Mouse (Mus musculus): ENCODE results near the gene Sh2d3c. TPM values are rescaled to one million over a fixed set of nuclear protein-coding genes. Genes with fewer than 3 reads are reported as not detected.

Sh2d3c gene
- polyA plus RNA-seq, 1 experiment from 2014 or later = 32.4 TPM

DNA sequence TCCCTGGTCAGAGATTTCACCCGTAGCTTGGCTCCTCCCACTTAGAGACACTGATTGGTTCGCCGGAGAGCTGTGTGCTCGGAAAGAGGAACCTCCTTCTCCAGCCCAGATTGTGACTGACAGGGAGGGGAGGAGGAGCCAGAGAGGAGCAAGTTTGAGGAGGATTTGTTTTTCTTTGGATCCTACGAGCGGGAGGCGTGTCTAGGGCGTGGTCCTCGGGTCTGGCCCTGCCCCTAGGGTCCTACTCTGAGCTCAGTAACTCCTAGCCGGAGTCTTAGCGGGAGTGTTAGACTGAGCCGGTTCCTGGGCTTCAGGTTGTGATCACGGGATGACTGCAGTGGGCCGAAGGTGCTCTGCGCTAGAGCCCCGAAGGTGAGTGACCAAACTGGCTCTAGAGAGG is 6.6 kb downstream of the Sh2d3c start:
- H3K36me3 ChIP-seq (ENCODE audit: control insufficient read depth, insufficient read depth) = no peaks in the 10 kb centered on the region
- no peaks in the 10 kb centered on the region for H3K27me3 ChIP-seq (ENCODE audit: control insufficient read depth, insufficient read depth, low read length)
- peak; percentile 96 for ATAC-seq (replicated peaks; ENCODE audit: extremely low read depth, insufficient read depth, low FRiP score)
- WGBS = 2% methylated on average over 16 of the region's 16 CpGs
- peak overlapping the region; percentile 51 for H3K4me3 ChIP-seq (ENCODE audit: low read length)
- H3K9me3 ChIP-seq (replicated peaks; ENCODE audit: control insufficient read depth, low read length) = no peaks in the 10 kb centered on the region
- H3K4me1 ChIP-seq (ENCODE audit: control insufficient read depth, insufficient read depth, low read length) = peaks cover 14% of the 10 kb centered on the region
- peak overlapping the region; percentile 66 for H3K4me2 ChIP-seq (ENCODE audit: low read depth, low read length)
- H3K27ac ChIP-seq (ENCODE audit: low read length) = peak overlapping the region; percentile 65
- peak overlapping the region; percentile 64 for H3K9ac ChIP-seq (ENCODE audit: low read length)

DNA sequence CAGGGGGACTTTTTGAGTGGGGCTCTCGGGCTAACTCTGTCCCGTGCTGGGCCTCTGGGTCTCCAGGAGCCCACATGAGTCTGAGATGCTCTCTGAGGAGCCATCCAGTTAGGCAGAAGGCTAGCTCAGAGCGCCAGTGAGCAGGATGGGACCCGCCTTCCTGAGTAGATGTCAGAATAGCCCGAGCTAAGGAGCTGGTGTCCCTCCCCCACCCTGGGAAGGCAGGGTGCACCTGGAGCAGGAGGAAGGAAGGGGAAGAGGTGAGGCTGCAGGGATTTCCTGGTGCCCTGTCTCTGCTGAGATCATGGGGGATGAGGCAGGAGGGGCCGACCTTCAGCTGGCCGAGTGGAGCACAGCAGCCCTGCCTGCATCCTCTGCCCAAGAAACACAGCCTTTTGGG is 7.6 kb downstream of the Sh2d3c start:
- WGBS = 31% methylated on average over 7 of the region's 7 CpGs
- H3K4me1 ChIP-seq (ENCODE audit: control insufficient read depth, insufficient read depth, low read length) = peaks cover 18% of the 10 kb centered on the region
- H3K9ac ChIP-seq (ENCODE audit: low read length) = peak overlapping the region; percentile 64
- H3K27ac ChIP-seq (ENCODE audit: low read length) = peak overlapping the region; percentile 73
- peak; percentile 24; the same call in 1 of the 2 replicates for ATAC-seq (replicated peaks; ENCODE audit: extremely low read depth, insufficient read depth, low FRiP score)
- no peaks in the 10 kb centered on the region for H3K27me3 ChIP-seq (ENCODE audit: control insufficient read depth, insufficient read depth, low read length)
- H3K36me3 ChIP-seq (ENCODE audit: control insufficient read depth, insufficient read depth) = no peaks in the 10 kb centered on the region
- H3K9me3 ChIP-seq (replicated peaks; ENCODE audit: control insufficient read depth, low read length) = no peaks in the 10 kb centered on the region
- peak overlapping the region; percentile 66 for H3K4me2 ChIP-seq (ENCODE audit: low read depth, low read length)
- peak overlapping the region; percentile 51 for H3K4me3 ChIP-seq (ENCODE audit: low read length)

DNA sequence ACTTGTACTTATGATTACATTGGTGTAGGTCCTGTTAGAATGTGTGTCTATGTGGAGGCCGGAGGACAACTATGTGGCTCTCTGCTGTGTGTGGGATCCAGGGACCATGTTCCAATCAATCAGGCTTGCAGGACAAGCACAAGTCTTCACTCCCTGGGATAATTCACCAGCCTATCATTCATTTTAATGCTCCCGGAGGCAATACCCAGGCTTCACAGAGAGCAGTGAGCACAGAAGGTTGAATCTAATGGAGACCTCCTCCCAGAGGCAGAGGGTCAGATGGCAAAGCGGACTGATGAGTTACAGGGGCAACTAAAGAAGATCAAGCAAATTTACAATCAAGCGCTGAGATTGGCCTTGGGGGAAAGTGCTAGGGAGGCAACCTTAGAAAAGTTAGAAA is 8.7 kb downstream of the Sh2d3c start:
- Histone ChIP-seq H3K4me2 (ENCODE audit: low read depth, low read length) (peak overlapping the region; percentile 66), H3K27ac (ENCODE audit: low read length) (peak overlapping the region; percentile 86), H3K27me3 (ENCODE audit: control insufficient read depth, insufficient read depth, low read length) (no peaks in the 10 kb centered on the region), H3K9me3 (replicated peaks; ENCODE audit: control insufficient read depth, low read length) (no peaks in the 10 kb centered on the region), H3K4me3 (ENCODE audit: low read length) (peak overlapping the region; percentile 51), H3K9ac (ENCODE audit: low read length) (peak overlapping the region; percentile 43), H3K4me1 (ENCODE audit: control insufficient read depth, insufficient read depth, low read length) (peaks cover 20% of the 10 kb centered on the region), H3K36me3 (ENCODE audit: control insufficient read depth, insufficient read depth) (no peaks in the 10 kb centered on the region)
- 67% methylated on average over 4 of the region's 4 CpGs for WGBS
- ATAC-seq (replicated peaks; ENCODE audit: extremely low read depth, insufficient read depth, low FRiP score) = no peak

DNA sequence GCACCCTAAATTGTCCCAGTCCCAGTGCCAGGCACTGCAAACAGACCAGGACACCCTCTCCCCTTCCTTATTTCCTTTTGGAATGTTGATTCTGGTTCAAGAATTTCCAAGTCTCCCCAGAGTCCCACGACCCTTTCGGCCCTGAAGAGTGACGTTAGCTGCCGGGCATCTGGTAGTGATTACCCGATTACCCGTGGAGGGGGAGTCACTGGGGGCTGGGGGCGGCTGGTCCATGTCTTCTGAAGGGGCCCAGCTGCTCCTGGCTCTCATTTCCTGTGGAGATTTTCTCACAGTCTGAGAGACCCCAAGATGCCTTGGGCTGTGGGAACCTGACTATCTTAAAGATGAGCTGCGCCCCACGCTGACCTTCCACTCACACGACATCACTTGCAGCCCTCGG is 10.0 kb downstream of the Sh2d3c start:
- peak overlapping the region; percentile 52; the same call in 1 of the 2 replicates for H3K9ac ChIP-seq (ENCODE audit: low read length)

DNA sequence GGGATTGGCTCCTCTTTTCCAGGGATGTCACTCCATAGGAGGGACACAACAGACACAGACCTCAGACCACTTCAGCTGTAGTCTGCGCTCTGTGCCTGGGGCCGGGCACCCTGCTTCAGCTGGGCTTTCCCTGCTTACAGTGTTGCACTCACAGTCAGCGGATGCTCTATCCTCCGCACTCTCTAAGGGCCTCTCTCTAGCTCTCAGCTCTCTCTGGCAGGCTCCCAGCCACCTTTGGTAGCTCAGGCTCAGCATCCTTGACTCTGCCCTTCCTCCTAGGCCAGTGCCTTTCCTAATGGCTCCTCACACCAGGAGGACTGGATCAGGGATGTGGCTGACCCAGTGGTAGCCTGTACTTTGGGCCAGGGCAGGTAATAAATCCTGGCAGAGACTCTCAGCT is 11.1 kb downstream of the Sh2d3c start:
- Histone ChIP-seq H3K4me1 (ENCODE audit: control insufficient read depth, insufficient read depth, low read length) (peaks cover 20% of the 10 kb centered on the region), H3K9ac (ENCODE audit: low read length) (peak overlapping the region; percentile 12; the same call in 1 of the 2 replicates), H3K4me3 (ENCODE audit: low read length) (no peak overlapping the region), H3K36me3 (ENCODE audit: control insufficient read depth, insufficient read depth) (no peaks in the 10 kb centered on the region), H3K27ac (ENCODE audit: low read length) (peak overlapping the region; percentile 86), H3K9me3 (replicated peaks; ENCODE audit: control insufficient read depth, low read length) (no peaks in the 10 kb centered on the region), H3K27me3 (ENCODE audit: control insufficient read depth, insufficient read depth, low read length) (no peaks in the 10 kb centered on the region), H3K4me2 (ENCODE audit: low read depth, low read length) (peak overlapping the region; percentile 15)
- WGBS = 55% methylated on average over 4 of the region's 4 CpGs
- ATAC-seq (replicated peaks; ENCODE audit: extremely low read depth, insufficient read depth, low FRiP score) = no peak

More for the DNA sequence above, 10.0 kb downstream of the Sh2d3c start:
- peak overlapping the region; percentile 1 for H3K4me3 ChIP-seq (ENCODE audit: low read length)
- no peaks in the 10 kb centered on the region for H3K36me3 ChIP-seq (ENCODE audit: control insufficient read depth, insufficient read depth)
- WGBS = 21% methylated on average over 11 of the region's 11 CpGs
- H3K4me2 ChIP-seq (ENCODE audit: low read depth, low read length) = peak overlapping the region; percentile 66
- no peak for ATAC-seq (replicated peaks; ENCODE audit: extremely low read depth, insufficient read depth, low FRiP score)
- H3K27ac ChIP-seq (ENCODE audit: low read length) = peak overlapping the region; percentile 86
- H3K4me1 ChIP-seq (ENCODE audit: control insufficient read depth, insufficient read depth, low read length) = peaks cover 20% of the 10 kb centered on the region
- H3K27me3 ChIP-seq (ENCODE audit: control insufficient read depth, insufficient read depth, low read length) = no peaks in the 10 kb centered on the region
- H3K9me3 ChIP-seq (replicated peaks; ENCODE audit: control insufficient read depth, low read length) = no peaks in the 10 kb centered on the region

DNA sequence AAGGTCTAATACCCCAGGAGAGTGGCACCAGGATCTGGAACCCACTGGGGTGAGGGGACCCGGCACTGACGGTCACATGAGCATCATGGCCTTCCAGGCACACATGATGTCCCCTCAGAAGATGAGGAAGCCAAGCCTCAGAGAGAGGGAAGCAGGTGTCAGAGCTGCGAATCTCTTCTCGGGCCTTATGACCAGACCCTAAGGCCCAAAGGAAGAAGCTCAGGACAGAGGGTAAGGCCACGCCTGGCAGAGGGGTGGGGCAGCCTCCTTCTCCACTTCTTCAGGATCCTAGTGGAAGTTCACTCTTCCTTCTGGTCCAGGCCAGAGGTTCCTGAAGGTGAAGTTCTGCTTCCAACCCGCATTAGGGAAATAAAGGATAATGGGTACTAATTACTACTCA is 11.8 kb downstream of the Sh2d3c start:
- no peak for ATAC-seq (replicated peaks; ENCODE audit: extremely low read depth, insufficient read depth, low FRiP score)
- Histone ChIP-seq H3K4me3 (ENCODE audit: low read length) (no peak overlapping the region), H3K9me3 (replicated peaks; ENCODE audit: control insufficient read depth, low read length) (no peaks in the 10 kb centered on the region), H3K4me1 (ENCODE audit: control insufficient read depth, insufficient read depth, low read length) (peaks cover 17% of the 10 kb centered on the region), H3K27ac (ENCODE audit: low read length) (peak overlapping the region; percentile 86), H3K36me3 (ENCODE audit: control insufficient read depth, insufficient read depth) (no peaks in the 10 kb centered on the region), H3K27me3 (ENCODE audit: control insufficient read depth, insufficient read depth, low read length) (no peaks in the 10 kb centered on the region), H3K4me2 (ENCODE audit: low read depth, low read length) (peak overlapping the region; percentile 15; the same call in 1 of the 2 replicates), H3K9ac (ENCODE audit: low read length) (no peak overlapping the region)
- 69% methylated on average over 6 of the region's 6 CpGs for WGBS

DNA sequence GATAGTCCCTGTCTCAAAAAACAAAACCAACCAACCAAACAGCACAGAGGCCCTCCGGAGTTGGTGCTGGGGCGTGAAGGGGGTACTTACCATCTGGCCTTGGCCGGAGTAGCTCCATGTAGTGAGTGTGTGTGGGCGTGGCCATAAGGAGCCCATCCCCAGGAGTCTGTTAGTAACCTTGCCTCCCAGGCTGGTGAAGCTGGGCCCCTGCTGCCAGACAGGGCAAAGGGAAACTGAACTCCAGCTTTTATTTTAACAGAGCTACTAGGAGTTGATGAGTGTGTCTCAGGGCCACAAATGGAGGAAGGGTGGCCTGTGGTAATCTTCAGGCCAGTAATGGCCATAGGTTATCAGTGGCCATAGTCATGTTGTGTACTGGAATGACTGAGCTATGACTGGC is 13.6 kb downstream of the Sh2d3c start:
- H3K36me3 ChIP-seq (ENCODE audit: control insufficient read depth, insufficient read depth) = no peaks in the 10 kb centered on the region

DNA sequence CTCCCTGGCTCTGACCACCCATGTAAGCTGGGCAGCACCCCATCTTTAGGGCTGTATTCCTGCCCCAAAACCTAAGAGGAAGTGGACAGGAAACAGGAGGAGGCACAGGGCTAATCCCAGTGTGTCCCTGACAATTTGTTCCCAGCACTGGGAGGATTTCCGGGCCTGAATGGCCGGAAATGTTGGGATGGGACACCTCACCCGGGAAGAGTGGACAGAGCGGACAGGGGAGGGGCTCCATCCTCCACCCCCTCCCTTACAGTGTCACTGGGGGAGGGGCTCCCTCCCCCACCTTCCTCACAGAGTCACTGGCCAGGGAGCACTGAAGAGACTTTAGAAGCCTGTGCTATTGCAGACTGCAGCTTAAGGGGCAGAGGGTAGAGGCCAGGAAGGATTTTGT is 14.1 kb downstream of the Sh2d3c start:
- Histone ChIP-seq H3K4me2 (ENCODE audit: low read depth, low read length) (peak overlapping the region; percentile 27; the same call in 1 of the 2 replicates), H3K4me3 (ENCODE audit: low read length) (no peak overlapping the region), H3K36me3 (ENCODE audit: control insufficient read depth, insufficient read depth) (no peaks in the 10 kb centered on the region), H3K4me1 (ENCODE audit: control insufficient read depth, insufficient read depth, low read length) (peaks cover 17% of the 10 kb centered on the region), H3K27me3 (ENCODE audit: control insufficient read depth, insufficient read depth, low read length) (no peaks in the 10 kb centered on the region), H3K9ac (ENCODE audit: low read length) (no peak overlapping the region), H3K9me3 (replicated peaks; ENCODE audit: control insufficient read depth, low read length) (no peaks in the 10 kb centered on the region), H3K27ac (ENCODE audit: low read length) (peak overlapping the region; percentile 84)
- 59% methylated on average over 4 of the region's 4 CpGs for WGBS
- ATAC-seq (replicated peaks; ENCODE audit: extremely low read depth, insufficient read depth, low FRiP score) = peak; percentile 64

More for the DNA sequence above, 13.6 kb downstream of the Sh2d3c start:
- Histone ChIP-seq H3K27me3 (ENCODE audit: control insufficient read depth, insufficient read depth, low read length) (no peaks in the 10 kb centered on the region), H3K4me1 (ENCODE audit: control insufficient read depth, insufficient read depth, low read length) (peaks cover 17% of the 10 kb centered on the region), H3K4me2 (ENCODE audit: low read depth, low read length) (no peak overlapping the region), H3K27ac (ENCODE audit: low read length) (peak overlapping the region; percentile 84), H3K9me3 (replicated peaks; ENCODE audit: control insufficient read depth, low read length) (no peaks in the 10 kb centered on the region), H3K4me3 (ENCODE audit: low read length) (no peak overlapping the region), H3K9ac (ENCODE audit: low read length) (no peak overlapping the region)
- 39% methylated on average over 4 of the region's 4 CpGs for WGBS
- peak; percentile 10; the same call in 1 of the 2 replicates for ATAC-seq (replicated peaks; ENCODE audit: extremely low read depth, insufficient read depth, low FRiP score)

DNA sequence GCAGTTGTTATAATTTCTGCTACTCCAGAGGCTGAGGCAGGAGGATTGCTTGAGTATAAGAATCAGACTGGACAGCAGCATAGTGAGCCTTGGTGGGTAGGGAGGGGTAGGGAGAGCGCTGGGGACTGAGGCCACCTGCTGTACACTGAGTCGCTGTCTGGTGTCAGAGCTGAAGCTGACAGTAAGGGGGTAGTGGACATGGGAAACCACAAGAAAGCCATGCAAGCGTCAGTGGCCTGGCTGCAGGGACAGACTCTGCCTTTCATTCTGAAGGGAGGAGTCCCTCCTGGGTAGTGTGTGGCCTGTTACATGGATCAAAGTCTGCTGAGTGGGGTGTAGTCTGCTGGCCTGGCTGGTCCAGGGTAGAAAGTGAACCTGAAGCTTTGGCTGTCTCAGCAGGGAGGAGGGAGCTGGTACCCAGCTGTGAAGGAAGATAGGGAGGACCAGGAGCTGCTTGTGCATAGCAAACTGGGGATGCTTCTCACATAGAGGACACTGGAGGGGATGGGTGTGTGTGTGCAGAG is 15.5 kb downstream of the Sh2d3c start:
- H3K27ac ChIP-seq (ENCODE audit: low read length) = 0 out of 2 replicates have a peak overlapping the region, but pooled peaks have one; percentile 3
- no peaks in the 10 kb centered on the region for H3K9me3 ChIP-seq (replicated peaks; ENCODE audit: control insufficient read depth, low read length)
- H3K9ac ChIP-seq (ENCODE audit: low read length) = no peak overlapping the region
- 38% methylated on average over 3 of the region's 3 CpGs for WGBS
- no peak for ATAC-seq (replicated peaks; ENCODE audit: extremely low read depth, insufficient read depth, low FRiP score)
- peaks cover 19% of the 10 kb centered on the region for H3K4me1 ChIP-seq (ENCODE audit: control insufficient read depth, insufficient read depth, low read length)
- H3K36me3 ChIP-seq (ENCODE audit: control insufficient read depth, insufficient read depth) = no peaks in the 10 kb centered on the region
- no peak overlapping the region for H3K4me2 ChIP-seq (ENCODE audit: low read depth, low read length)
- H3K4me3 ChIP-seq (ENCODE audit: low read length) = no peak overlapping the region
- H3K27me3 ChIP-seq (ENCODE audit: control insufficient read depth, insufficient read depth, low read length) = peaks cover 8% of the 10 kb centered on the region

Data from heart, embryonic 16.5 days (tissue).